Comparison of ENCODE assay signal across 34 mouse cellular contexts in genomic region chr17:69954936-69955335, GRCm38 (mm10). TPM values are rescaled to one million over a fixed set of nuclear protein-coding genes. Genes with fewer than 3 reads are reported as not detected.
"Had no signal": no experiment of that assay in that cellular context is flagged by ENCODE, and none has a peak within 500 bp of the region (broad histone marks: within the 10 kb centered on the region; RNA-seq: fewer than 3 reads in every experiment).

No protein-coding gene starts in this region.

- H3K36me3 ChIP-seq: limb, embryonic 10.5 days; limb, embryonic 12.5 days; limb, embryonic 13.5 days; limb, embryonic 15.5 days; liver, embryonic 12.5 days; liver, embryonic 13.5 days; liver, embryonic 15.5 days; lung, embryonic 15.5 days; midbrain, embryonic 10.5 days; midbrain, embryonic 12.5 days; midbrain, embryonic 13.5 days; midbrain, embryonic 15.5 days; neural tube, embryonic 12.5 days had no signal

- DNase-seq: left cerebral cortex, postnatal 4 days; liver, embryonic 13.5 days; lung, adult 18-20 months; lung, adult 2 months; lung, embryonic 14.5 days; lung, postnatal 10 days; lung, postnatal 14 days; lung, postnatal 36 days; lung, postnatal 4 days; midbrain, embryonic 14.5 days had no signal

- H3K4me2 ChIP-seq: limb, embryonic 12.5 days; limb, embryonic 13.5 days; limb, embryonic 15.5 days; liver, embryonic 12.5 days; liver, embryonic 13.5 days; liver, embryonic 15.5 days; lung, embryonic 14.5 days; lung, embryonic 15.5 days; midbrain, embryonic 11.5 days; midbrain, embryonic 12.5 days; midbrain, embryonic 13.5 days; midbrain, embryonic 15.5 days; neural tube, embryonic 12.5 days had no signal

- ATAC-seq: liver, embryonic 12.5 days; lung, postnatal 0 days; midbrain, embryonic 13.5 days; midbrain, embryonic 15.5 days; midbrain, embryonic 16.5 days had no signal

- H3K9ac ChIP-seq: limb, embryonic 12.5 days; limb, embryonic 13.5 days; limb, embryonic 15.5 days; liver, embryonic 12.5 days; liver, embryonic 13.5 days; liver, embryonic 14.5 days; liver, embryonic 15.5 days; lung, embryonic 14.5 days; lung, embryonic 15.5 days; midbrain, embryonic 12.5 days; midbrain, embryonic 13.5 days; midbrain, embryonic 15.5 days; neural tube, embryonic 12.5 days had no signal

- H3K4me3 ChIP-seq: left cerebral cortex, adult 2 months; limb, embryonic 10.5 days; limb, embryonic 12.5 days; limb, embryonic 13.5 days; limb, embryonic 15.5 days; liver, embryonic 12.5 days; liver, embryonic 13.5 days; liver, embryonic 15.5 days; lung, embryonic 15.5 days; megakaryocyte, embryonic 14.5 days; midbrain, embryonic 10.5 days; midbrain, embryonic 12.5 days; midbrain, embryonic 13.5 days; midbrain, embryonic 15.5 days; myocyte; neural tube, embryonic 12.5 days had no signal

- H3K27me3 ChIP-seq: limb, embryonic 12.5 days; limb, embryonic 13.5 days; limb, embryonic 15.5 days; liver, embryonic 12.5 days; liver, embryonic 13.5 days; liver, embryonic 15.5 days; lung, embryonic 15.5 days; megakaryocyte, embryonic 14.5 days; midbrain, embryonic 12.5 days; midbrain, embryonic 13.5 days; midbrain, embryonic 15.5 days; neural tube, embryonic 12.5 days had no signal

- H3K27ac ChIP-seq: left cerebral cortex, adult 2 months; limb, embryonic 10.5 days; limb, embryonic 12.5 days; limb, embryonic 13.5 days; limb, embryonic 15.5 days; liver, embryonic 12.5 days; liver, embryonic 13.5 days; liver, embryonic 14.5 days; liver, embryonic 15.5 days; lung, embryonic 15.5 days; macrophage; midbrain, embryonic 10.5 days; midbrain, embryonic 12.5 days; midbrain, embryonic 13.5 days; midbrain, embryonic 15.5 days; neural tube, embryonic 12.5 days had no signal

- H3K9me3 ChIP-seq: limb, embryonic 10.5 days; limb, embryonic 12.5 days; limb, embryonic 13.5 days; limb, embryonic 15.5 days; liver, embryonic 12.5 days; liver, embryonic 13.5 days; liver, embryonic 15.5 days; lung, embryonic 15.5 days; midbrain, embryonic 10.5 days; midbrain, embryonic 12.5 days; midbrain, embryonic 13.5 days; midbrain, embryonic 15.5 days; neural tube, embryonic 12.5 days had no signal

- H3K4me1 ChIP-seq: limb, embryonic 10.5 days; limb, embryonic 12.5 days; limb, embryonic 13.5 days; limb, embryonic 15.5 days; liver, embryonic 12.5 days; liver, embryonic 13.5 days; liver, embryonic 15.5 days; lung, embryonic 15.5 days; megakaryocyte, embryonic 14.5 days; midbrain, embryonic 10.5 days; midbrain, embryonic 12.5 days; midbrain, embryonic 13.5 days; midbrain, embryonic 15.5 days; neural tube, embryonic 12.5 days had no signal

RNA-seq across cellular contexts. Expression of gene Dlgap1, which starts 13.9 kb away (rescaled TPM):
- total RNA-seq: megakaryocyte progenitor cell, adult 5-6 weeks; megakaryocyte, adult 5-6 weeks; megakaryocyte-erythroid progenitor cell, adult 5-6 weeks; monocyte, adult 5-6 weeks had no signal
- polyA plus RNA-seq: macrophage had no signal
